Comparison of ENCODE assay signal across 27 mouse cellular contexts in the genomic region with DNA sequence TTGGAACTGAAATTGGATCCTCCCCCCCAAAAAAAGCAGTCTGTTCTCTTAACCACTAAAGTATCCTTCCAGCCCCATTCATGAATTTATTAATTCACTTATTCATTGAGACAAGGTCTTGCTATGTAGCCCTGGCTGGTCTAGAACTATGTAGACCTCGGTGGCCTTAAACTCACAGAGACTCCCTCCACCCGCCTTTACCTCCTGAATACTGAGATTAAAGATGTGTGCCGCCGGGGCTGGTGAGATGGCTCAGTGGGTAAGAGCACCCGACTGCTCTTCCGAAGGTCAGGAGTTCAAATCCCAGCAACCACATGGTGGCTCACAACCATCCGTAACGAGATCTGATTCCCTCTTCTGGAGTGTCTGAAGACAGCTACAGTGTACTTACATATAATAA. TPM values are rescaled to one million over a fixed set of nuclear protein-coding genes. Genes with fewer than 3 reads are reported as not detected.
"Had no signal": no experiment of that assay in that cellular context is flagged by ENCODE, and none has a peak within 500 bp of the region (broad histone marks: within the 10 kb centered on the region; RNA-seq: fewer than 3 reads in every experiment).

No protein-coding gene starts in this region.

RNA-seq across cellular contexts. Expression of a gene that starts 6.1 kb away (rescaled TPM):
- total RNA-seq: heart, postnatal 10 days; heart, postnatal 14 days; heart, postnatal 25 days; heart, postnatal 36 days; heart, postnatal 4 days; hematopoietic stem cell, adult 5-6 weeks; hindbrain, postnatal 0 days had no signal
- polyA plus RNA-seq: heart, embryonic 12.5 days; heart, embryonic 13.5 days; heart, embryonic 14.5 days; heart, embryonic 16.5 days; heart, postnatal 0 days; hindbrain, embryonic 10.5 days; hindbrain, embryonic 11.5 days; hindbrain, embryonic 12.5 days; hindbrain, embryonic 13.5 days; hindbrain, embryonic 14.5 days; hindbrain, embryonic 15.5 days; hindbrain, embryonic 16.5 days; hindbrain, postnatal 0 days; intestine, embryonic 14.5 days; intestine, embryonic 15.5 days; intestine, postnatal 0 days; kidney, adult 2 months; kidney, embryonic 14.5 days; kidney, embryonic 15.5 days; kidney, postnatal 0 days; large intestine, adult 2 months had no signal
